Mouse (Mus musculus) lung, postnatal 0 days (tissue): ENCODE measurements around the gene Phf23.

Experiments
- CTCF ChIP-seq: IDR thresholded peaks from 2 replicates; pipeline ENCODE4 v1.5.1; 2016; ENCODE audit warnings: antibody characterized with exemption, mild to moderate bottlenecking
- EP300 ChIP-seq: IDR thresholded peaks from 2 replicates; pipeline ENCODE4 v1.6.1; 2016; ENCODE audit warnings: antibody characterized with exemption, mild to moderate bottlenecking, control low read depth

GRCm38 (mm10) chr11:70010548-70010947 lies 15.0 kb downstream of the Phf23 start:
- TF ChIP-seq CTCF (no peak), EP300 (no peak)
